Mouse (Mus musculus) gastrocnemius, adult 2 months (tissue): ENCODE measurements at regions not wholly inside any gene's neighbourhood (a gene's known extent, or its start where the extent isn't known, plus 50 kb on each side); places are given as distances from the start of the nearest gene placed in this dataset.
A peak's percentile ranks its signal among the peaks of the same experiment; 100 is the strongest.

Source experiments
- DNase-seq: peaks from one replicate; pipeline ENCODE4 v3.0.0; 2022
- H3K27ac ChIP-seq: fragments of 200-600 bp; 2 replicates; pipeline ENCODE4 v1.8.1; 2022; ENCODE audit warnings: mild to moderate bottlenecking
- H3K4me3 ChIP-seq: fragments of 200-600 bp; 2 replicates; pipeline ENCODE4 v1.8.1; 2022; ENCODE audit warnings: mild to moderate bottlenecking, moderate library complexity
- CTCF ChIP-seq: fragments of 200-600 bp; IDR thresholded peaks from 2 replicates; pipeline ENCODE4 v1.8.1; 2022; ENCODE audit warnings: antibody characterized with exemption, mild to moderate bottlenecking, moderate library complexity
- intact Hi-C: fragments of 180-260 bp; cut with DNase I; formaldehyde crosslinking; loops from one replicate; pipeline ENCODE4 v1.15.1; 2025

GRCm38 (mm10) chr16:48126797-48127196 is 156.7 kb upstream of the Dppa4 start:
- intact Hi-C loops = no loop called here
- TF ChIP-seq CTCF = no peak
- H3K27ac ChIP-seq = no peak overlapping the region
- no peak overlapping the region for H3K4me3 ChIP-seq
- DNase-seq = no peak

DNA sequence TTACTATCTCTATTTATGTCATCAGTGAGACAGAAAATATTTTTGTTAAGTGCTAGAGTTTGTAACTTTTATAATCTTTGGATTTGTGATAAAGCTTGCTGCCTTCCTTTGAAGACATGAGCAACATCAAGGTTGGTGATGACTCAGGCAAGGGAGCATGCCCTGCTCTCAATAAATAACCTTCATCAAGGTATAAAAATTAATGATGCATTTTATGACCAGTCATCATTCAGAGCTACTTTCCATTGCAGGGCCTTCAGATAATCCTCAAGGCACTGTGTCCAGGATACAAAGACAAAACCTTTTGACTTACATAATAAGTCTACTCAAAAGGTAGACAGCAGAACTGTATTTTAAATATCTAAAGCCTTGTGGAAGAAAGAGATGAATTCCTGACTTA is 156.2 kb upstream of the Dppa4 start:
- no peak for TF ChIP-seq CTCF
- DNase-seq = no peak
- intact Hi-C loops = no loop called here
- H3K4me3 ChIP-seq = no peak overlapping the region
- H3K27ac ChIP-seq = no peak overlapping the region

DNA sequence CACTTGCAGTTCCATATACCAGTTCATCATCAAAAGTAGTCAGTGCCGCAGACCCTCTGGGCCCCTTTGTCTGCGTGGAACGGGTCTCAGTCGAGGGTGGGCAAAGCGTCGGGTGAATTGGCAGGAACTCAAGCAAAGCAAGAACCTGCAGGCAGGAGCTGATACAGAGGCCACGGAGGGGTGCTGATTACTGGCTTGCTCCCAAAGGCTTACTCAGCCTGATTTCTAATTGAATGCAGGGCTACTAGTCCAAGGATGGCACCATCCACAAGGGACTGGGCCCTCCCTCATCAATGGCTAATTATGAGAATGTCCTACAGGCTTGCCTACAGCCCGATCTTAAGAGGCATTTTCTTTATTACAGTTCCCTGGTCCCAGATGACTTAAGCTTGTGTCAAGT is 128.2 kb upstream of the Dppa4 start:
- intact Hi-C loops = no loop called here
- no peak for TF ChIP-seq CTCF
- Histone ChIP-seq H3K4me3 (no peak overlapping the region), H3K27ac (no peak overlapping the region)
- no peak for DNase-seq

- no peak overlapping the region; the same call in 1 of the 2 replicates for H3K27ac ChIP-seq
- intact Hi-C loops = no loop called here
- DNase-seq = peak; percentile 21
- no peak overlapping the region for H3K4me3 ChIP-seq
- no peak for TF ChIP-seq CTCF
Observed at GRCm38 (mm10) chr16:48190399-48190798, 93.1 kb upstream of the Dppa4 start.

DNA sequence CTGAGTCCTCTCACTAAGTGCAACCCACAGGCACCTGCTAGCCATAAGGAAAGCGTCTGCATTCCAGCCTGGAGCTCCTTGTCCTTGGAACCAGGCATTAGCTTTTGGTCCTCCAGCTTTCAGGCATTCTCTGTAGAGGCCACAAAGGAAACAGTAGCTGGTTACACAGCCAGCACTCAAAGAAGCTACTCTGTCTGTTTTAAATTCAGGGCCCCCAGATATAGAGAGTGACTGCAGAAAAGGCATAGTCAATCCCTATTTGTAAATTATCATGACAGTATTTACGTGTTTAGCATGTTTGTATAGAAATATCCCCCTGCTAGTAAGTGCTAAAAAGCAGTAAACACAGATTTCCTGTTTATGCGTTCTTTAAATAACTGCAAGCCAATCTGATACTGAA is 91.3 kb upstream of the Dppa4 start:
- DNase-seq = no peak
- TF ChIP-seq CTCF = no peak
- intact Hi-C loops = no loop called here
- H3K27ac ChIP-seq = no peak overlapping the region
- no peak overlapping the region for H3K4me3 ChIP-seq

GRCm38 (mm10) chr16:48214976-48215375 is 68.6 kb upstream of the Dppa4 start:
- no peak overlapping the region for H3K4me3 ChIP-seq
- H3K27ac ChIP-seq = no peak overlapping the region
- TF ChIP-seq CTCF = no peak
- no peak for DNase-seq
- intact Hi-C loops = no loop called here
